Mouse (Mus musculus) liver, embryonic 13.5 days (tissue): ENCODE data around the gene March8. TPM values are rescaled to one million over a fixed set of nuclear protein-coding genes. Genes with fewer than 3 reads are reported as not detected.

Source experiments
- ATAC-seq: fragments of 200-750 bp; cut with Nextera tagmentation; 2 replicates; pipeline ENCODE4 v1.8.0; 2017; ENCODE audit warnings: low read depth, mild to moderate bottlenecking, moderate number of reproducible peaks, moderate library complexity
- DNase-seq: peaks from one replicate; pipeline ENCODE4 v3.0.0; 2022
- H3K27ac ChIP-seq: fragments of 300-500 bp; sonication (generic); 2 replicates; pipeline ENCODE4 v1.5.1; 2015; ENCODE audit warnings: moderate library complexity, mild to moderate bottlenecking, inconsistent platforms
- H3K27me3 ChIP-seq: fragments of 300-500 bp; sonication (generic); 2 replicates; pipeline ENCODE4 v1.6.1; 2015; ENCODE audit warnings: mild to moderate bottlenecking, inconsistent platforms
- H3K36me3 ChIP-seq: fragments of 300-500 bp; sonication (generic); 2 replicates; pipeline ENCODE4 v1.6.1; 2015; ENCODE audit warnings: mild to moderate bottlenecking, inconsistent platforms
- H3K4me1 ChIP-seq: fragments of 300-500 bp; sonication (generic); replicated peaks from 2 replicates; pipeline ENCODE4 v1.6.1; 2015; ENCODE audit warnings: inconsistent platforms
- H3K4me2 ChIP-seq: fragments of 300-500 bp; sonication (generic); 2 replicates; pipeline ENCODE4 v1.6.1; 2015; ENCODE audit warnings: inconsistent platforms, mild to moderate bottlenecking, moderate library complexity
- H3K4me3 ChIP-seq: fragments of 300-500 bp; sonication (generic); replicated peaks from 2 replicates; pipeline ENCODE4 v1.5.1; 2015; ENCODE audit warnings: mild to moderate bottlenecking, inconsistent platforms
- H3K9ac ChIP-seq: fragments of 300-500 bp; sonication (generic); 2 replicates; pipeline ENCODE4 v1.6.1; 2015; ENCODE audit warnings: mild to moderate bottlenecking, inconsistent platforms
- H3K9me3 ChIP-seq: fragments of 300-500 bp; sonication (generic); replicated peaks from 2 replicates; pipeline ENCODE4 v1.6.1; 2016; ENCODE audit warnings: inconsistent platforms
- WGBS: fragments of 180-500 bp; shearing (Covaris S2); methylation state at CpG from one replicate; pipeline ENCODE4 v1.1.7; 2015; ENCODE audit not compliant: insufficient replicate concordance; 5-methylcytosine and 5-hydroxymethylcytosine counted together
- polyA plus RNA-seq: library from polyadenylated mRNA; unstranded; fragments of >200 nt; fragmentation: Nextera tagmentation; extraction: Ambion mirVana; gene quantifications from 2 replicates; pipeline ENCODE4 v1.2.1, GENCODE M21; 2015

March8 gene
- polyA plus RNA-seq, 1 experiment from 2014 or later = 76.9 TPM

DNA sequence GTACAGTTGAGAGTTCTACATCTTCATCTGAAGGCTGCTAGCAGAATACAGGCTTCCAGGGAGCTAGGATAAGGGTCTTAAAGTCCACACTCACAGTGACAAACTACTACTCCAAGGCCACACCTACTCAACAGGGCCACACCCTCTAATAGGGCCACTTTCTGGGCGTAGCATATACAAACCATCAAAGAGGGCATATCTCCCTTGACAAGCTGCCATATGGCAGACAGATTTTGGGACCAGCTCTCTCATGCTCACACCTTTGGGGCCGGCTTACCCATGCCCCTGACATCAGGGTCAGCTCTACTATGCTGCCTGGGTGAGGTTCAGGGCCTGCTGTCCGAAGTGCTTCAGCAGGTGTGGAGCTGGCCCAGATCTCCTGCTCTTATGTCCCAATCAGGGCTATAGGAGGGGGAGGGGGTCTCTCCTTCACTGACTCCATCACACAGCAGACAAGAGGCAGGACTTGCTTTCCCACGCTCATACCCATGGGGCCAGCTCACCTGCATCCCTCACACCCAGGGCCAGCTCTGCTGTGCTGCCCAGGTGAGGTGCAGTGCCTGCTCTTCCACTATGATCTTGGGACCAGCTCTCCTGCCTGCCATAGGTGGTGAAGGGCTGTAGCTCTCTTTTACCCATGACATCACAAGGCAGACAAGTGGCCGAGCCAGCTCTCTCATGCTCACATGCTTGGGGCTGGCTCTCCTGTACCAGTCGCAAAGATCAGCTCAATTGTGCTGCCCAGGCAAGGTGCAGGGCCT, 32.6 kb downstream of the March8 start:
- Histone ChIP-seq H3K4me2 (peak overlapping the region; percentile 68), H3K27ac (peak overlapping the region; percentile 95), H3K4me3 (peak overlapping the region; percentile 40)

DNA sequence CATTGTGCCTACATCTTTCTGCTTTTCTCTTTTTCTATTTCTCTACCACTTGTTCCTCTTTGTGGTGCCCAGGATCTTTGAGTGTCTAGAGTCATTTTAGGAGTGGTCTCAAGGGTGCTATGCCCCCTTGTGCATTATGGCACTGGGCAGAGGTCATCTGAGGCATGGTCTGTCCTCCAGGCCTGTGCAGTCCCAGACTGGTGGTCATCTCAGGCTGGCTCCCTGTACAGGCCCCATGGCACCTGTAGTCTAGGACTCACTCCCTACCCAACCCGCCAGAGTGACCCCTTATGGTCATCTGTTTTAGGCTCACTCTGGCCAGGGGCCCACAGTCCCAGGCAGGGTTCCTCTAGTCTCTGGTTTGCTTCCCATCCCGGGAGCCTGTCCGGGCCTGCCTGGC, 33.7 kb downstream of the March8 start:
- Histone ChIP-seq H3K36me3 (peaks cover 26% of the 10 kb centered on the region), H3K4me1 (peaks cover 85% of the 10 kb centered on the region), H3K9me3 (no peaks in the 10 kb centered on the region), H3K4me2 (no peak overlapping the region), H3K27ac (peak overlapping the region; percentile 95; the same call in 1 of the 2 replicates), H3K4me3 (no peak overlapping the region), H3K27me3 (no peaks in the 10 kb centered on the region), H3K9ac (peak overlapping the region; percentile 65)
- no peak for DNase-seq
- no peak for ATAC-seq
- 88% methylated on average over 3 of the region's 3 CpGs for WGBS

More for the DNA sequence above, 32.6 kb downstream of the March8 start:
- peak; percentile 99 for ATAC-seq
- H3K27me3 ChIP-seq = no peaks in the 10 kb centered on the region
- WGBS = 57% methylated on average over 6 of the region's 6 CpGs
- peaks cover 35% of the 10 kb centered on the region for H3K36me3 ChIP-seq
- no peaks in the 10 kb centered on the region for H3K9me3 ChIP-seq
- peak; percentile 78 for DNase-seq
- peak overlapping the region; percentile 65 for H3K9ac ChIP-seq
- peaks cover 84% of the 10 kb centered on the region for H3K4me1 ChIP-seq

DNA sequence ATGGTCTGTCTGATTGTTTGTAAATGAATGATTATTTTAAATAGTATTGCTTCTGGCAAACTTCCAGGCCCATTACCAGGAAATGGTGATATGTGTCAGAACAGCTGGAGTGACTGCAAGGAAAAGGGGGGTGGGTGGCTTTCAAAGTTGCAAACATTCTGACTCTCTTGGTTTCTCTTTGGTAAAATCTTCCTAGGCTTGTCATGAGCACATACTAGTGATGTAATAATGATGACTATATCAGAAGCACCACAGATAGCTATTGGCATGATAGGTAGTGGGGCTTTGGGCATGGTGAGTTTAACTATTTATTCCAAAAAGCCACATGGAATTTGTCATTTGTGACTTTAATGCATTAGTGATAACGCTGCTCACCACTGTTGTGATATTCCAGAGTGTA, 36.3 kb downstream of the March8 start:
- DNase-seq = no peak
- peaks cover 46% of the 10 kb centered on the region for H3K36me3 ChIP-seq
- 86% methylated on average over 1 of the region's 1 CpGs for WGBS

DNA sequence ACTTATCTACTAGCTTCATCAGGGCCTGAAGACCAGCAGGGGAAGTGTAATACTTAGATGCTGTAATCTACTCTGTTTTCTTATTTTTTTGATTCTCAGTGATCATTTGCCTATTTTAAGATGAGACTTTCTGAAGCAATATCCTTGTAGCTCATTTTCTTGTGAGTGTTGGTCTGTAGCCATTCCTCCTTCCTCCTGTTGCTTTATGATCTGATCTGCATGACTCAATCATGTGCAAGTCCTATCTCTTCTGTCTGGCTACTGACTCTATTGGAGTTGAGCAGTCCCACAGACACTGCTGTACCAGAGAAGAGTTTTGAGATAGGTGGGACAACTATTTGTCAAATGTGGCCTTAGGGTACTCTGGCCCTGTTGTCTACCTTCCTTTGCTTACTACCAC, 36.8 kb downstream of the March8 start:
- Histone ChIP-seq H3K36me3 (peaks cover 49% of the 10 kb centered on the region), H3K9ac (no peak overlapping the region), H3K4me1 (peaks cover 70% of the 10 kb centered on the region), H3K9me3 (no peaks in the 10 kb centered on the region), H3K27ac (no peak overlapping the region), H3K27me3 (no peaks in the 10 kb centered on the region), H3K4me2 (no peak overlapping the region), H3K4me3 (no peak overlapping the region)
- ATAC-seq (no peak), DNase-seq (no peak)

More for the DNA sequence above, 36.3 kb downstream of the March8 start:
- H3K27me3 ChIP-seq = no peaks in the 10 kb centered on the region
- ATAC-seq = no peak
- no peak overlapping the region for H3K4me3 ChIP-seq
- H3K27ac ChIP-seq = no peak overlapping the region
- H3K4me2 ChIP-seq = no peak overlapping the region
- H3K9ac ChIP-seq = no peak overlapping the region
- peaks cover 75% of the 10 kb centered on the region for H3K4me1 ChIP-seq
- H3K9me3 ChIP-seq = no peaks in the 10 kb centered on the region

DNA sequence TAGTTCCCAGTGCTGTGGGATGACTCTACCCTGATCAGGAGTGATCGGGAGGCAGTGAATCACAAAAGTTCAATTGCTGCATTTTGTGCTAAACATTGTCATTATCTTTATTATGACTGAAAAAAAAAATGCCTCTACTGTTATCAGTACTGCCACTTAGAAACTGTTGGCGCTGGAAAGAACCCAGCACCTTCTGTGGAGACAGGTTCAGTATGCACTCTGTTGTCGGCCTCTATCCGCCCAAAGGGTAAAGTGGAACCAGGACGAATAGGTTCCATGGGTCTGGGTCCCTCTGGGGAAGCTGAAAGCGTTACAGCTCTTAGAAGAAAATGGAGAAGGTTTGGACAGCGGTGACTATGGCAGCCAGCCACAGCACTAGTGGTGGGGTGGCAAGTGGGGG, 41.1 kb downstream of the March8 start:
- no peaks in the 10 kb centered on the region for H3K27me3 ChIP-seq
- 76% methylated on average over 7 of the region's 7 CpGs for WGBS
- no peak overlapping the region for H3K4me2 ChIP-seq
- H3K4me1 ChIP-seq = peaks cover 47% of the 10 kb centered on the region
- peaks cover 58% of the 10 kb centered on the region for H3K36me3 ChIP-seq
- no peak overlapping the region for H3K4me3 ChIP-seq
- ATAC-seq (no peak), DNase-seq (no peak)
- H3K9me3 ChIP-seq = no peaks in the 10 kb centered on the region
- no peak overlapping the region for H3K9ac ChIP-seq
- no peak overlapping the region for H3K27ac ChIP-seq

DNA sequence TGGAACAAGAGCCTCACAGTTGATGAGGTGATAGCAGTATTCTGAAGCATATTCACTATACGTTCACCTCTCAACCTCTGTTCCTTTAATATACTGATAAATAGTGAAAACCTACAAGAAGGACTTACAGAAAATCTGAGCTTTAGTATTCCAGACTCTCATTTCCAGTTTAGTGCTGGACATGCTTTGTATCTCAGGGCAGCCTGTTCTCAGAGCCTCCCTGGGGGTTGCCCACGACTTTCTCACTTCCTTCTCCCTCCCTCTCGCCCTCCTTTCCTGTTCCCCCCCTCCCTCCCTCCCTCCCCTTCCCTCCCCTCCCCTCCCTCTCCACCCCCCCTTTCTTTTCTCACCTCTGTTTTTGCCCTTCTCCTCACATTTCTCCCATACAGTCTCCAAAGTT, 42.3 kb downstream of the March8 start:
- Histone ChIP-seq H3K36me3 (peaks cover 66% of the 10 kb centered on the region), H3K27ac (no peak overlapping the region), H3K4me1 (peaks cover 43% of the 10 kb centered on the region), H3K4me3 (no peak overlapping the region), H3K9me3 (no peaks in the 10 kb centered on the region), H3K27me3 (no peaks in the 10 kb centered on the region), H3K4me2 (no peak overlapping the region), H3K9ac (no peak overlapping the region)
- DNase-seq (no peak), ATAC-seq (no peak)
- WGBS = 44% methylated on average over 3 of the region's 3 CpGs

DNA sequence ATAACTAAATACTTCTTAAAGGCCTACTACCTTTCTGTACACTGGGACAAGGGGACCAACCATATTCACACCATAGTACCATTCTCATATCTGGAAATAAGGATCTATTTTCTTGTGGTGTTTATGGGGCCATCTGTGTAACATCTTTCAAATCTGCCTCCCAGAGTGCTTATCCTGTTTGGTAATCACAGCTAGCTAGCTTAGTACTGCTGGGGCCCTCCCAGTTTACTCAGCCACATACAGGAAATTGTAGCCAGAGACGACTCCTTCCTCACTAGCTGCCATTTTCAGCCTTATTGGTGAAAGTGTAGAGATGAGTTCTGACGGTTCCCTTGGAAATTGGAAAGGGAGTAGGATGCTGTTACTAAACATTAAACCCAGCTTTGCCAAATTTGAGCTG, 43.8 kb downstream of the March8 start:
- DNase-seq (no peak), ATAC-seq (no peak)
- no peaks in the 10 kb centered on the region for H3K27me3 ChIP-seq
- H3K4me3 ChIP-seq = no peak overlapping the region
- H3K4me2 ChIP-seq = no peak overlapping the region
- peaks cover 49% of the 10 kb centered on the region for H3K4me1 ChIP-seq
- H3K36me3 ChIP-seq = peaks cover 71% of the 10 kb centered on the region
- no peaks in the 10 kb centered on the region for H3K9me3 ChIP-seq
- H3K9ac ChIP-seq = no peak overlapping the region
- 39% methylated on average over 2 of the region's 2 CpGs for WGBS
- H3K27ac ChIP-seq = no peak overlapping the region

DNA sequence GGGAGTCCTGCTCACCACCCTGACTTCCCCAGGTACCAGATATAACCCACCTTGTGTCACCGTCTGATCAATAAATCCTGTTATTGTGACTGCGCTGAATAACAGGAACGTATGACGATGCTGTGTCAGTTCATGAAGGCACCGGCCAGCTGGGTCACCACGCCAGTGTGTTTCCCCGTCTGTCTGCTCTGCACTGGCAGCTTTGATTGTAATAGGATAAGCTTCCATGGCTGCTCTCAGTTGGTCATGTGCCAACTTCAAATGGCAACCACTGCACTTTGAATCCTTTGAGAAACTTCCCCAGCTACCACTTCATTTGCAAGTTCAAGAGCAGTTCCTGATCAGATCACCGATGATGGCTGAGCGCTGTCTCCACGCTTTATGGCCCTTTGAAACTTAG, 45.8 kb downstream of the March8 start:
- no peak for DNase-seq
- 91% methylated on average over 10 of the region's 10 CpGs for WGBS
- H3K4me3 ChIP-seq = no peak overlapping the region
- no peak overlapping the region for H3K4me2 ChIP-seq
- no peak overlapping the region for H3K9ac ChIP-seq
- no peaks in the 10 kb centered on the region for H3K27me3 ChIP-seq
- H3K4me1 ChIP-seq = peaks cover 50% of the 10 kb centered on the region
- peaks cover 54% of the 10 kb centered on the region for H3K36me3 ChIP-seq
- no peak overlapping the region for H3K27ac ChIP-seq
- H3K9me3 ChIP-seq = no peaks in the 10 kb centered on the region
- no peak for ATAC-seq

DNA sequence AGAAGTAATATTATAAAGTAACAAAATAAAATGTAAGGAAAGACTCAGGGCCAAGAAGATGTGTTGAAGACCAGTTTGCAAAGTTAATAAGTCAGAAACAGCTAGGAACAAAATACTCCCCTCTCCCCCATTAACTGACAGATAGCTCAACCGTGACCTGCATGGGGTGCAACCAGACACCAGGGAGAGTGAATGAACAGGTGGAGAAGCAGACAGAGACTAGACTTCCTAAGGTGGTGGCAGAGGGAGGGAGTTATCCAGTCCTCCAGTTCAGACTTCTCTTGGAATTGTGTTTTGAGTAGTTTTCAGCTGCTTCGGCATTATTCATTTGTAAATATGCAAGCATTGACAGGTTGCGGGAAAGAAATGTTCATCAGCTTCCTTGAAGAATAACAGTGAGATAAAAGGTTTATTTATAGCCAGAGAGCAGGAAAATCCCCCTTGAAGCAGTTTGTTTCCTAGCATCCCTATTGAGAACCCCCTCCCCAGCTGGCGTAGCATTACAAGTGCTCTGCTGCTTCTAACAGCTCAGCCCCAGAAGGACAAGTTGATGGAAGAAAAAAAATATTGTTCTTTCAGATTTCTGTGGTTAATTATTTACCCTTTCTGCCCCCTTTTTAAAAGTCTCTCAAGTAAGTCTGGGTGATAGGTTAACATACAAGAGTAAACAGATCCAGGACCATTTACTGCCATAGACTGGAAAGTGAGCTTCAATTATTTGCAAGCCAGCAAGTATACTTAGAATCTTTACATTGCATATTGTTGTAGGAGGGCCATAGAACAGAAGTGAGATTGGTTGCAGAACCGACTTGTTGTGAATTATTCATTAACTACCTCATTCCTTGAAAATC, 47.6 kb downstream of the March8 start:
- H3K4me3 ChIP-seq = no peak overlapping the region
- H3K27ac ChIP-seq = no peak overlapping the region
- peaks cover 45% of the 10 kb centered on the region for H3K36me3 ChIP-seq
- no peak for DNase-seq
- H3K9ac ChIP-seq = no peak overlapping the region
- no peak for ATAC-seq
- WGBS = 68% methylated on average over 5 of the region's 5 CpGs
- H3K4me2 ChIP-seq = no peak overlapping the region
- no peaks in the 10 kb centered on the region for H3K27me3 ChIP-seq
- H3K4me1 ChIP-seq = peaks cover 47% of the 10 kb centered on the region
- no peaks in the 10 kb centered on the region for H3K9me3 ChIP-seq

DNA sequence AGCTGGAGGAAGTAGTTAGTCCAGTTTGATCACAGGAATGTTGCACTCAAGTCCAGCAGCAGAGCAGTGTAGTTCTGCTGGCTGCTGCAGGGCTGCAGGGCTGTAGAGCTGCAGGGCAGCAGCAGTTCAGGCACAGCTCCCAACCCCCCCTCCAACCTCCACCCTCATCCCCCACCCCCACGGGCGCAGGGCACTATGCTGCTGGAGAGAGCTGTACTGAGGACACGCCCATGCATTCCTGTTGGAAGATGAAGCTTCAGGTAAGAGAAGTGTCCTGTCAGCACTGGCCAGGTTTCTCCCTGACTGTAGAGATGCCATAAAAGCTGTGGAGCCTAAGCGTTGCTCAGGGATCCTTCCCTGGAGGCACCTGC, 48.2 kb downstream of the March8 start:
- WGBS = 62% methylated on average over 4 of the region's 4 CpGs
- ATAC-seq = 0 out of 2 replicates have a peak, but pooled peaks have one; percentile 47

DNA sequence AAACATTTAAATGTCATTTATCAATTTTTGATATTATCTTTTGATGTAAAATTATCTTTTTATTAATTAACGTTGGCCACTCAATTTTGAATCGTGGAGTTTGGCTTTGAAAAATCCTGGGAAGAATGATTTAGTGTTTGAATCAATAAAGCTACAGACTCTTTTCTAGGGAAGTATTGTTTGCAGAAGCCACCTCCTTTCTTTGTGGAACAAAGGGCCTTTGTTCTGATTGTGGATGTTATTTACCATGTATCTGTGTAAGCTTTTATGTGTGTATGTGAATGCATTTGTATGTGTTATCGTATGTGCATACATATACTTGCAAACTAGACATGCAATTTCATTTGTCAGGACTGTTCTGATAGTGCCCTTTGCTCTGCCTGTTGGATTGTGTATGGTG, 48.7 kb downstream of the March8 start:
- ATAC-seq (no peak), DNase-seq (no peak)
- Histone ChIP-seq H3K4me2 (no peak overlapping the region), H3K4me3 (no peak overlapping the region), H3K4me1 (peaks cover 38% of the 10 kb centered on the region), H3K9me3 (no peaks in the 10 kb centered on the region), H3K9ac (no peak overlapping the region), H3K27ac (no peak overlapping the region), H3K36me3 (peaks cover 44% of the 10 kb centered on the region), H3K27me3 (no peaks in the 10 kb centered on the region)
- WGBS = 88% methylated on average over 3 of the region's 3 CpGs

More for the DNA sequence above, 48.2 kb downstream of the March8 start:
- Histone ChIP-seq H3K4me1 (peaks cover 43% of the 10 kb centered on the region), H3K4me3 (no peak overlapping the region), H3K27me3 (no peaks in the 10 kb centered on the region), H3K36me3 (peaks cover 44% of the 10 kb centered on the region), H3K4me2 (no peak overlapping the region), H3K27ac (no peak overlapping the region), H3K9ac (no peak overlapping the region; the same call in 1 of the 2 replicates), H3K9me3 (no peaks in the 10 kb centered on the region)
- DNase-seq = no peak
